Mouse (Mus musculus) MEL (cell line): ENCODE measurements around the gene Nat9.

Source experiments
- CTCF ChIP-seq, 3 experiments: IDR thresholded peaks in 2 of 3; conservative IDR thresholded peaks in 1 of 3; 2 replicates each; pipeline ENCODE4 v1.5.1; 2011 to 2012; ENCODE audit warnings: low read length in 3 of 3, low read depth in 2 of 3, mild to moderate bottlenecking in 2 of 3, improper control_type of control experiment in 1 of 3, inconsistent platforms in 1 of 3, mixed read lengths in 1 of 3, moderate library complexity in 1 of 3; ENCODE audit not compliant: control insufficient read depth in 1 of 3, insufficient read depth in 1 of 3, poor library complexity in 1 of 3, severe bottlenecking in 1 of 3
- MAZ ChIP-seq: IDR thresholded peaks from 2 replicates; pipeline ENCODE4 v1.6.1; 2012; ENCODE audit warnings: low read depth, mild to moderate bottlenecking, inconsistent platforms, low read length, improper control_type of control experiment
- MEF2A ChIP-seq: IDR thresholded peaks from 2 replicates; pipeline ENCODE4 v1.6.1; 2014; ENCODE audit warnings: low read depth, mild to moderate bottlenecking, inconsistent platforms, low read length, improper control_type of control experiment; ENCODE audit not compliant: poor library complexity, insufficient replicate concordance, severe bottlenecking; ENCODE audit errors: extremely low read depth
- TCF12 ChIP-seq: IDR thresholded peaks from 2 replicates; pipeline ENCODE4 v1.6.1; 2014; ENCODE audit warnings: low read depth, mild to moderate bottlenecking, inconsistent platforms, low read length, improper control_type of control experiment, moderate library complexity

GRCm38 (mm10) chr11:115222570-115222969 lies 34.9 kb upstream of the Nat9 start:
- TF ChIP-seq MAZ (no peak), TCF12 (no peak), MEF2A (no peak), CTCF (IDR thresholded peaks at IDR 0.05 in 2 of 3, conservative IDR thresholded peaks at IDR 0.05 in 1 of 3; ENCODE audit: control insufficient read depth in 1 of 3, insufficient read depth in 1 of 3, low read depth in 2 of 3, low read length in 3 of 3, poor library complexity in 1 of 3, severe bottlenecking in 1 of 3) (no peak)
